Mouse (Mus musculus) brain, adult 2 months (tissue): Measurements from ENCODE around the gene Fam102a.

ENCODE experiments used
- DNase-seq: peaks from one replicate; pipeline ENCODE4 v3.0.0; 2011; ENCODE audit warnings: low read depth, low spot score

The Fam102a gene

GRCm38 (mm10) chr2:32578146-32579046, 43.3 kb downstream of the Fam102a start:
- peak; percentile 79 for DNase-seq

- peak; percentile 90 for DNase-seq
Observed at GRCm38 (mm10) chr2:32581450-32582095, 46.4 kb downstream of the Fam102a start.

- peak; percentile 94 for DNase-seq
Observed at GRCm38 (mm10) chr2:32582830-32583799, 48.0 kb downstream of the Fam102a start.

- DNase-seq, result no peak
Observed at GRCm38 (mm10) chr2:32585149-32585714, 50.1 kb downstream of the Fam102a start.

- peak; percentile 98 for DNase-seq
Observed at GRCm38 (mm10) chr2:32586871-32587351, 51.8 kb downstream of the Fam102a start, which contains the start of gene St6galnac4. TSS of gene St6galnac4 (plus strand) at chr2:32587095.

GRCm38 (mm10) chr2:32587731-32588321, 52.7 kb downstream of the Fam102a start:
- no peak for DNase-seq

- DNase-seq, result peak; percentile 97
Observed at GRCm38 (mm10) chr2:32589213-32589795, 54.2 kb downstream of the Fam102a start.

GRCm38 (mm10) chr2:32590224-32590623, 55.1 kb downstream of the Fam102a start:
- DNase-seq, result peak; percentile 49

- DNase-seq, result peak; percentile 51
Observed at GRCm38 (mm10) chr2:32591249-32591648, 56.1 kb downstream of the Fam102a start.

- peak; percentile 96 for DNase-seq
Observed at GRCm38 (mm10) chr2:32596725-32597124, 61.6 kb downstream of the Fam102a start.

- DNase-seq, result no peak
Observed at GRCm38 (mm10) chr2:32597248-32597647, 62.1 kb downstream of the Fam102a start.

GRCm38 (mm10) chr2:32597699-32598098, 62.6 kb downstream of the Fam102a start:
- DNase-seq, result no peak

- DNase-seq, result peak; percentile 55
Observed at GRCm38 (mm10) chr2:32598506-32598905, 63.4 kb downstream of the Fam102a start.

GRCm38 (mm10) chr2:32599409-32599808, 64.3 kb downstream of the Fam102a start, which contains the start of gene St6galnac6:
TSS of gene St6galnac6 (plus strand) at chr2:32599709.
- no peak for DNase-seq

GRCm38 (mm10) chr2:32601417-32602065, 66.4 kb downstream of the Fam102a start:
- DNase-seq, result peak; percentile 77

GRCm38 (mm10) chr2:32602600-32603054, 67.5 kb downstream of the Fam102a start:
- peak; percentile 91 for DNase-seq

- no peak for DNase-seq
Observed at GRCm38 (mm10) chr2:32604631-32605030, 69.5 kb downstream of the Fam102a start.

- DNase-seq, result peak; percentile 93
Observed at GRCm38 (mm10) chr2:32606161-32607142, 71.3 kb downstream of the Fam102a start.
